Mouse (Mus musculus) regulatory T cell (primary cell): Measurements from ENCODE around the gene Sgsm2.

Experiments used
- in situ Hi-C: fragments of 300-600 bp; cut with MboI, MseI; formaldehyde crosslinking; loops from one replicate; pipeline ENCODE4 v1.15.1; 2025; ENCODE audit warnings: high pct_unique_total_duplicates

Sgsm2 gene

GRCm38 (mm10) chr11:74896901-74897677 is at the start of gene Sgsm2:
TSS of gene Sgsm2 (minus strand) at chr11:74897060.
- in situ Hi-C loops = no loop called here

GRCm38 (mm10) chr11:74946348-74946747 is 49.5 kb upstream of the Sgsm2 start:
- in situ Hi-C loops = loop anchor here (5.0 kb wide), 1 partner anchor 36 kb away; no protein-coding TSS in a partner anchor

- in situ Hi-C loops = no loop called here
Measured at GRCm38 (mm10) chr11:74930391-74930790, 33.5 kb upstream of the Sgsm2 start.

GRCm38 (mm10) chr11:74929111-74929510 is 32.3 kb upstream of the Sgsm2 start:
- in situ Hi-C loops = no loop called here

- in situ Hi-C loops = no loop called here
Measured at GRCm38 (mm10) chr11:74927236-74927725, 30.4 kb upstream of the Sgsm2 start.

GRCm38 (mm10) chr11:74926388-74927005 is 29.6 kb upstream of the Sgsm2 start:
- in situ Hi-C loops = no loop called here

- in situ Hi-C loops = no loop called here
Measured at GRCm38 (mm10) chr11:74925577-74926387, 28.9 kb upstream of the Sgsm2 start, which contains the start of the genes Smg6 and Srr. TSS of gene Smg6 (plus strand) at chr11:74925823. TSS of gene Srr (minus strand) at chr11:74925948.

- in situ Hi-C loops = no loop called here
Measured at GRCm38 (mm10) chr11:74924149-74924548, 27.3 kb upstream of the Sgsm2 start.

DNA sequence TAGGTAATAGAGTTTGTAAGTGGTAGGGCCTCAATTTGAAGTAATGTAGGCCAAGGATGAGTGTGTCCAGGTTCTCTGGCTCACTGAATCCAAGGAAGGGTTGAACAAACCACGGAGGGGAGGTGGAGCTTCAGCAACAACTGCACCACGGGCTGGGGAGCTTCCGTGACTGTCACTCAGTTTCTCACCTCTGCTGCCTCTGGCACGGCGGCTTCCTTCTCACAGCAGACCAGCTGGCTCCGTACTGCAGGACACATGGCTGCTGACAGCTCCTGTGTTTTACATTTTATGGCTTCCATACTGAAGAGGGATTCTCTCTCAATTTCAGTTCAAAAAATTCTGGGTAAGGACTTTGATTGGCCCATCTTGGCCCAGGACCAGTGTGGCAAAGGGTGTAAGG is 22.4 kb upstream of the Sgsm2 start:
- in situ Hi-C loops = no loop called here

DNA sequence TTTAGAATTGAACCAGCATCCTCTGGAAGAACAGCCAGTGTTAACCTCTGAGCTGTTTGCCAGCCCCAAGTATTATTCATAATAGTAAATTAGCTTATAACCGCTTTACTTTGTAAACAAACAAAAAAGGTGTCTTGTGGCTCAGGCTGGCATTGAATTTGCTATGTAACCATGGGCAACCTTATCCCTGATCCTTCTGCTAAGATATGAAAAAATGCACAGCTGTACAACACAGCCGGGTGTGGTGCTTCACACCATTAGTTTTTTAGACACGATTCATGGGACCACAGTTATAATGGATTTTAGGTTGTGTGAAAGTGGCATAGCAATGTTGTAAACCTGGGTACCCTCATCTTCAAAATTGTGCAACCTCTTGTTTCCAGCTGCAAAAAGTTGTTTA is 15.6 kb upstream of the Sgsm2 start:
- in situ Hi-C loops = no loop called here

DNA sequence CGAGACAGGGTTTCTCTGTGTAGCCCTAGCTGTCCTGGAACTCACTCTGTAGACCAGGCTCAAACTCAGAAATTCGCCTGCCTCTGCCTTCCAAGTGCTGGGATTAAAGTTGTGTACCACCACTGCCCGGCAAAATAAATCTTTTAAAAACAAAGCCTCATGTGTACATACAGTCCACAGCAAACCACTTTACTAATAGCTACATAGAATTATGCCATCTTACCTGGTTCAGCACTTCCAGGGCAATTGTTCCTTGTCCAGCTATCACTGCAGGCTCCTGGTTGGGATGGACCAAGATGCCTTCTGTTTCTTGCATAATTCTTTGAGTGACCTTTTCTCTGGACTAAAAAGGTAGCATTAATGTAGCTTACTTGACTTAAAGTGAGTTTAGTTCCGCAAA is 13.1 kb upstream of the Sgsm2 start:
- in situ Hi-C loops = no loop called here

- in situ Hi-C loops = no loop called here
Measured at GRCm38 (mm10) chr11:74908618-74909399, 11.9 kb upstream of the Sgsm2 start.

GRCm38 (mm10) chr11:74907850-74908249 is 11.0 kb upstream of the Sgsm2 start:
- in situ Hi-C loops = no loop called here

- in situ Hi-C loops = no loop called here
Measured at GRCm38 (mm10) chr11:74902416-74902815, 5.6 kb upstream of the Sgsm2 start.

DNA sequence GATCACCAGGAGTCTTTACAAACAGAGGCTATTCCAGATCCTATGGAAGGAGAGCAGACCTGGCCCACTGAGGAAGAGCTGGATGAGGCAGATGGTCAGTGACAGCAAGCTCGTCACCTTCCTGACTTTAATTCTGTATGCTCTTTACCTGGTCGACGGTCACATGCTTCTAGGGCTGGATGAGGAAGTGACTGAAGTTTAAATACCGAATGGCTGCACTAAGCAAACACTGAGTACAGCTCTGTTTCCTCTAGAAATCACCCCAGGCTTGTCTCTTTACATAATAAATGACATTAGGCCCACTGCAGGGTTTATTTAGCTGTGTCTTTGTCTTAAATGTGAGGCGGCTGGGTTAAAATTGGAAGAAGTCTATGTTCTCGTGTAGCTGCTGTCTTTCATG is 4.7 kb upstream of the Sgsm2 start:
- in situ Hi-C loops = no loop called here

DNA sequence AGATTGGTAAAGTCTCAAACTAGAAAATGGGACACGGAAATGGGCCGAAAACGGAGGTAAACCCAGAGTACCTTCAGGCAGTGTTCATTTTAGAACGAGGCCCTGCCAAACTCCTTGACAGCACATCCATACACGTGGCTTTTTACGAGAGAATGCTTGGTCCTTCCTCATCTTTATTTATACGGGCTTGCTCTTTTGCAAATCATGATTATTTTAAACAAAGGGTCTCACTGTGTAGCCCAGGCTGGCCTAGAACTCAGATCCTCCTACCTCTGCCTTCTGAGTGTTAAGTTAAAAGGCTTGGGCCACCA is 1.6 kb upstream of the Sgsm2 start:
- in situ Hi-C loops = no loop called here

GRCm38 (mm10) chr11:74897678-74898516 is 1.0 kb upstream of the Sgsm2 start, which contains the start of gene Tsr1:
TSS of gene Tsr1 (plus strand) at chr11:74898071.
- in situ Hi-C loops = no loop called here

- in situ Hi-C loops = no loop called here
Measured at GRCm38 (mm10) chr11:74895980-74896900, 620 bp downstream of the Sgsm2 start.

DNA sequence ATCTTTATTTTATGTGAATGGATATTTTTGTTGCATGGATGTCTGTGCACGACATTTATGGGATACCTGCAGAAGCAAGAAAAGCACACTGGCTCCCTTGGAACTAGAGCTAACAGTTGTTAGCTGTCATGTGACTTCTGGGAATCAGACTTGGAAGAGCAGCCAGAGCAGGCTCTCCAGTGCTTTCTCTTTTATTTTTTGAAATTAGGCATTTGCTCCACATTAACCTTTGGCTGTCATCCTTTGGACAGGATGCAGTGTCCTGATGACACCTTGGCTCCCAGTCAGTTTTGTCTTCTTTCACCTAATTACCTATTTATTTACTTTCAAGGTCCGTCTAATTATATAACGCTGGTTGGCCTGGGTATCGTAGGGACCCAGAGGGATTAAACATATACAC is 2.2 kb downstream of the Sgsm2 start:
- in situ Hi-C loops = no loop called here
